Mouse (Mus musculus) E14TG2a.4 (cell line): Measurements from ENCODE around the gene Efcab7.

ENCODE experiments used
- CTCF ChIP-seq: conservative IDR thresholded peaks from 2 replicates; pipeline ENCODE4 v1.5.1; 2014; ENCODE audit warnings: low read length
- NANOG ChIP-seq: IDR thresholded peaks from 2 replicates; pipeline ENCODE4 v1.6.1; 2014; ENCODE audit warnings: borderline replicate concordance, low read length, mixed read lengths

- peak; percentile 54; the same call in 1 of the 2 replicates for TF ChIP-seq CTCF
- no peak for TF ChIP-seq NANOG
These were observed 52.9 kb downstream of the Efcab7 start for GRCm38 (mm10) chr4:99881882-99882281.
